Mouse (Mus musculus): ENCODE measurements at regions not wholly inside any gene's neighbourhood (a gene's known extent, or its start where the extent isn't known, plus 50 kb on each side); places are given as distances from the start of the nearest gene placed in this dataset.

GRCm38 (mm10) chr3:40085116-40085515 is 446.0 kb upstream of the Intu start:
- Histone ChIP-seq H3K79me3 (ENCODE audit: low read depth) (no peaks in the 10 kb centered on the region), H3K27me3 (ENCODE audit: control insufficient read depth, insufficient read depth, insufficient read length) (no peaks in the 10 kb centered on the region), H3K79me2 (ENCODE audit: control insufficient read depth, insufficient read depth) (no peaks in the 10 kb centered on the region), H3K4me3 (ENCODE audit: insufficient read depth, poor library complexity, severe bottlenecking) (no peak overlapping the region), H3ac (ENCODE audit: control insufficient read depth, insufficient read length, low read depth) (no peak overlapping the region), H3K36me3 (ENCODE audit: control insufficient read depth, insufficient read depth) (no peaks in the 10 kb centered on the region)
- no peak for TF ChIP-seq CEBPB (IDR thresholded peaks at IDR 0.05; ENCODE audit: low read depth)
- TF ChIP-seq MAX (IDR thresholded peaks at IDR 0.05), result no peak
- no peak for TF ChIP-seq MYOG (IDR thresholded peaks at IDR 0.05; ENCODE audit: control insufficient read depth, extremely low read depth, insufficient read length)

- Histone ChIP-seq H3K79me2 (ENCODE audit: control insufficient read depth, insufficient read depth) (no peaks in the 10 kb centered on the region), H3ac (ENCODE audit: control insufficient read depth, insufficient read length, low read depth) (no peak overlapping the region), H3K79me3 (ENCODE audit: low read depth) (no peaks in the 10 kb centered on the region), H3K27me3 (ENCODE audit: control insufficient read depth, insufficient read depth, insufficient read length) (no peaks in the 10 kb centered on the region), H3K4me3 (ENCODE audit: insufficient read depth, poor library complexity, severe bottlenecking) (no peak overlapping the region), H3K36me3 (ENCODE audit: control insufficient read depth, insufficient read depth) (no peaks in the 10 kb centered on the region)
- TF ChIP-seq CTCF (IDR thresholded peaks at IDR 0.05; ENCODE audit: control insufficient read depth, insufficient read depth, insufficient read length) (no peak), USF1 (IDR thresholded peaks at IDR 0.05; ENCODE audit: low read depth) (no peak), CEBPB (IDR thresholded peaks at IDR 0.05; ENCODE audit: low read depth) (no peak), MYOD1 (IDR thresholded peaks at IDR 0.05; ENCODE audit: control insufficient read depth, insufficient read length, low read depth) (no peak), MAX (IDR thresholded peaks at IDR 0.05) (no peak), FOSL1 (IDR thresholded peaks at IDR 0.05; ENCODE audit: insufficient read depth, low read length, poor library complexity, severe bottlenecking) (no peak), MYOG (IDR thresholded peaks at IDR 0.05; ENCODE audit: control insufficient read depth, extremely low read depth, insufficient read length) (no peak)
Measured at GRCm38 (mm10) chr3:40091773-40092343, 439.2 kb upstream of the Intu start.

GRCm38 (mm10) chr3:40092765-40093368 is 438.2 kb upstream of the Intu start:
- Histone ChIP-seq H3K79me3 (ENCODE audit: low read depth) (no peaks in the 10 kb centered on the region), H3K79me2 (ENCODE audit: control insufficient read depth, insufficient read depth) (no peaks in the 10 kb centered on the region), H3K4me3 (ENCODE audit: insufficient read depth, poor library complexity, severe bottlenecking) (no peak overlapping the region), H3K27me3 (ENCODE audit: control insufficient read depth, insufficient read depth, insufficient read length) (no peaks in the 10 kb centered on the region), H3K36me3 (ENCODE audit: control insufficient read depth, insufficient read depth) (no peaks in the 10 kb centered on the region), H3ac (ENCODE audit: control insufficient read depth, insufficient read length, low read depth) (no peak overlapping the region)
- TF ChIP-seq MYOG (IDR thresholded peaks at IDR 0.05; ENCODE audit: control insufficient read depth, extremely low read depth, insufficient read length) (no peak), MYOD1 (IDR thresholded peaks at IDR 0.05; ENCODE audit: control insufficient read depth, insufficient read length, low read depth) (no peak), USF1 (IDR thresholded peaks at IDR 0.05; ENCODE audit: low read depth) (no peak), FOSL1 (IDR thresholded peaks at IDR 0.05; ENCODE audit: insufficient read depth, low read length, poor library complexity, severe bottlenecking) (no peak), CEBPB (IDR thresholded peaks at IDR 0.05; ENCODE audit: low read depth) (no peak), MAX (IDR thresholded peaks at IDR 0.05) (no peak), CTCF (IDR thresholded peaks at IDR 0.05; ENCODE audit: control insufficient read depth, insufficient read depth, insufficient read length) (no peak)

- H3K79me3 ChIP-seq (ENCODE audit: low read depth), result no peaks in the 10 kb centered on the region
- H3K36me3 ChIP-seq (ENCODE audit: control insufficient read depth, insufficient read depth), result no peaks in the 10 kb centered on the region
- no peaks in the 10 kb centered on the region for H3K27me3 ChIP-seq (ENCODE audit: control insufficient read depth, insufficient read depth, insufficient read length)
- TF ChIP-seq CEBPB (IDR thresholded peaks at IDR 0.05; ENCODE audit: low read depth) (no peak), MYOD1 (IDR thresholded peaks at IDR 0.05; ENCODE audit: control insufficient read depth, insufficient read length, low read depth) (no peak)
- H3K79me2 ChIP-seq (ENCODE audit: control insufficient read depth, insufficient read depth), result no peaks in the 10 kb centered on the region
- no peak overlapping the region for H3K4me3 ChIP-seq (ENCODE audit: insufficient read depth, poor library complexity, severe bottlenecking)
- no peak overlapping the region for H3ac ChIP-seq (ENCODE audit: control insufficient read depth, insufficient read length, low read depth)
Measured at GRCm38 (mm10) chr3:40094040-40094439, 437.0 kb upstream of the Intu start.

GRCm38 (mm10) chr3:40094701-40095100 is 436.4 kb upstream of the Intu start:
- Histone ChIP-seq H3K79me3 (ENCODE audit: low read depth) (no peaks in the 10 kb centered on the region), H3K36me3 (ENCODE audit: control insufficient read depth, insufficient read depth) (no peaks in the 10 kb centered on the region), H3K79me2 (ENCODE audit: control insufficient read depth, insufficient read depth) (no peaks in the 10 kb centered on the region), H3ac (ENCODE audit: control insufficient read depth, insufficient read length, low read depth) (no peak overlapping the region), H3K27me3 (ENCODE audit: control insufficient read depth, insufficient read depth, insufficient read length) (no peaks in the 10 kb centered on the region), H3K4me3 (ENCODE audit: insufficient read depth, poor library complexity, severe bottlenecking) (no peak overlapping the region)
- TF ChIP-seq CEBPB (IDR thresholded peaks at IDR 0.05; ENCODE audit: low read depth) (no peak), FOSL1 (IDR thresholded peaks at IDR 0.05; ENCODE audit: insufficient read depth, low read length, poor library complexity, severe bottlenecking) (no peak), MYOG (IDR thresholded peaks at IDR 0.05; ENCODE audit: control insufficient read depth, extremely low read depth, insufficient read length) (no peak)

GRCm38 (mm10) chr3:40102698-40103097 is 428.4 kb upstream of the Intu start:
- Histone ChIP-seq H3ac (ENCODE audit: control insufficient read depth, insufficient read length, low read depth) (no peak overlapping the region), H3K79me2 (ENCODE audit: control insufficient read depth, insufficient read depth) (no peaks in the 10 kb centered on the region), H3K79me3 (ENCODE audit: low read depth) (no peaks in the 10 kb centered on the region), H3K4me3 (ENCODE audit: insufficient read depth, poor library complexity, severe bottlenecking) (no peak overlapping the region), H3K27me3 (ENCODE audit: control insufficient read depth, insufficient read depth, insufficient read length) (no peaks in the 10 kb centered on the region), H3K36me3 (ENCODE audit: control insufficient read depth, insufficient read depth) (no peaks in the 10 kb centered on the region)
- TF ChIP-seq CEBPB (IDR thresholded peaks at IDR 0.05; ENCODE audit: low read depth), result no peak
- no peak for TF ChIP-seq FOSL1 (IDR thresholded peaks at IDR 0.05; ENCODE audit: insufficient read depth, low read length, poor library complexity, severe bottlenecking)
- no peak for TF ChIP-seq USF1 (IDR thresholded peaks at IDR 0.05; ENCODE audit: low read depth)
- TF ChIP-seq MYOG (IDR thresholded peaks at IDR 0.05; ENCODE audit: control insufficient read depth, extremely low read depth, insufficient read length), result no peak
- no peak for TF ChIP-seq MYOD1 (IDR thresholded peaks at IDR 0.05; ENCODE audit: control insufficient read depth, insufficient read length, low read depth)
- no peak for TF ChIP-seq CTCF (IDR thresholded peaks at IDR 0.05; ENCODE audit: control insufficient read depth, insufficient read depth, insufficient read length)
- no peak for TF ChIP-seq MAX (IDR thresholded peaks at IDR 0.05)

All from C2C12 (cell line).